Mouse (Mus musculus): Measurements from ENCODE around the gene Greb1.
A peak's percentile ranks its signal among the peaks of the same experiment; 100 is the strongest.
"Not testable (repeated sequence)": the region's sequence is repeated elsewhere in the genome, so short reads cannot be mapped to it uniquely, and the experiment has no call there.

The Greb1 gene

GRCm38 (mm10) chr12:16763649-16764422 lies 36.9 kb downstream of the Greb1 start:
- DNase-seq (ENCODE audit: low spot score in 2 of 2): no peak

DNA sequence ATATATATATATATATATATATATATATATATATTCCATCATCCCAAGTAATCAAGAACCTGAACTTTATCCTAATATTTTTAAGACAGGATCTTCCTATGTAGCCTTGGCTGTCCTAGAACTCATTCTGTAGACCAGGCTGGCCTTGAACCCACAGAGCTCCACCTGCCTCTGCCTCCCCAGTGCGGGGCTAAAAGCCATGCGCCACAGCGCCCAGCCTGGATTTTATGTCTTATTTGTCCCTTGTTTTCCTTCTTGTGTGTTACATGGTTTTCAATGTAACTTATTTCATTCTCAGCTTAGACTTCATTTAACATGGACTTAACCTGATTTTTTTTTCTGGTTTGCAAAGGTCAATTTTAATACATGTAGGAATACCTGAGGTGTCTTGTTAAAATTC lies 39.2 kb downstream of the Greb1 start:
- DNase-seq (ENCODE audit: low spot score in 2 of 2): no peak

DNA sequence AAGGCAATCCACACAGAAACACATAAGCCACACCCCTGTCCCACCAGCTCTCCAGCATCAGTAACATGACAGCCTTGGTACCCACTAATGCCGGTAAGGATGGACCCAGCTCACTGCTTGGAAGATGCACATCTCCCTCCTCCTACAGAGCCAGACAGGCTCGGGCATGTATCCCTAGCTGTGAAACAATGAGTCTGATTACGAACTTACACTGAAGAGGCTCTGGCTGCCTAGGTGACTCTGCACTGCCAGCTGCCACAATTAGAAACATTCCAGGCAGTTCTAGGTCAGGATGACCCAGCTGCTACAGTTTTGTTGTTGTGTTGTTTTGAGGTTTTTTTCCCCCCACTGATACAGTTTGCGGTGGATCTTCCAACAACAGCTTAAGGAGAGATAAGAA lies 40.4 kb downstream of the Greb1 start:
- no peak for DNase-seq (ENCODE audit: low spot score in 2 of 2)

DNA sequence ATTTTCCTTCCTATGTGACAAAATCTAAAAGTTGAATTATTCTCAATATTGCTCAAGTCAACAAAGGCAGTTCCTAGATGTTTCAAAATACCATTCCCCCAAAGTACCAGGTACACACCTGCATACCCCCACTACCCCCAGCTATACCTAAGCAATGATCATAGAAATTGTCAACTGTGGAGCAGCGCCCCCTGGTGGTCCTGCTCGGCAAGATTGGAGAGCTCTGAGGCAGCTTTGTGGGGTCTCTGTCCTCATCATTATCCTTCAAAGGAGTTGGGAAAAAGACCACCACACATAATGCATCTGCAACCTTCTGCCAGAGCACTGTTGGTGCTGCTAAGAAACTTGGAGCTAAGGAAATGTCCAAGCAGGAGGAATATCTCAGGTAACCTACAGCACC lies 46.4 kb downstream of the Greb1 start:
- DNase-seq (ENCODE audit: low spot score in 2 of 2): peak; percentile 41 to 54

GRCm38 (mm10) chr12:16753555-16753954 lies 47.1 kb downstream of the Greb1 start:
- DNase-seq (ENCODE audit: low spot score in 2 of 2): no peak

DNA sequence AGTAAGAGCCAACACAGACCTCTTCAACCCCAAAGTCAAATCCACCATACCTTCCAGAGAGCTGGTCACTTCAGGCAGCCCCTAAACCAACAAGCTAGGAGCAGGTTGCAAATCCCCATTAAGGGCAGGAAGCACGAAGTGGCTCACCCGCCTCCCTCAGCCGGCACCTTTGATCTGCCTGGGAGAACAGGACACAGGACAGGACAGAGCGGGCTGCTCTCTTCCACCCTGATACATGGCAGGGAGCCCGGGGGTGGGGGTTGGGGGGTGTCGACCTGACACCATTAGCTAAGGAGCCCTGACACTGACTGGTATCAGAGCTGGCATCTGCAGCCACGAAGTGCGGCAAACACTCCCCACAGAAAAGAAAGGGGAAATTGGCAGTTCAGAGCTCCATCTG lies 47.6 kb downstream of the Greb1 start:
- no peak for DNase-seq (ENCODE audit: low spot score in 2 of 2)

- no peak for DNase-seq (ENCODE audit: low spot score in 2 of 2)
Observed at GRCm38 (mm10) chr12:16752236-16752840, 48.3 kb downstream of the Greb1 start.

DNA sequence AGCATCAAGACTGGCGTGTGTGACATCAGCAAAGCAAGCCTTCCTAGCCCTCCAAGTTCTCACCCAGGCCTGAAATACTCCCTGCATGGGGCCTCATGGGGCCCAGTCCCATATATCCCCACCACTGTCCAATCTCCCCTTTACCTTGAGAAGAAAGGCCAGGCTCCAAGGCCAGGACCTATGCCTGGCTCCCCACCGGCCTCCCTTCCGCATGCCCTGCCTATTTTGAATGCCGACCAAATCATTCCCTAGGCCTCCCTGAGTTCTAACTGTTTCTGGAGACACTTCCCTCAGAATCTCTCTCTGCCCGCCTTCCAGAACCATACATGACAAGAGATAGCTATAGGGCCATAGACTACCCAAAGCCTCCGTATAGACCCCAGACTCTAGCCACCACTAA lies 49.1 kb downstream of the Greb1 start:
- DNase-seq (ENCODE audit: low spot score in 2 of 2): no peak

DNA sequence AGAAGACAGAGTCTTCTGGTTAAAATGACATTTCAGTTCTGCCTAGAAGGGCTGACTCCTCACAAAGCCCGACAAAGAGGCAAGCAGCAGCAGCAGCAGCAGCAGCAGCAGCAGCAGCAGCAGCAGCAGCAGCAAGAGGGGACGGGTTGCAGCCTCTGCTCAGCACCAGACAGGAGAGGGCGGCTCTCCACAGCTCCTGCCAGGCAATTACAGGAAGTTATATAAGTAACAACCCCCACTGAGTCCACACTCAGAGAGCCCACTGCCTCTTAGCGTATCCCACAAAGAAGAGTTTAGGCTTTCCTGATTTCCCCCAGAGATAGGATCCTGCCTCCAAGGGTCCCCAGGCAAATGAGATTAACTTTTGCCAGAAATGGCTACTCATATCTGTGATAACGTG lies 60.6 kb downstream of the Greb1 start:
- no peak for DNase-seq (ENCODE audit: low spot score in 2 of 2)

DNA sequence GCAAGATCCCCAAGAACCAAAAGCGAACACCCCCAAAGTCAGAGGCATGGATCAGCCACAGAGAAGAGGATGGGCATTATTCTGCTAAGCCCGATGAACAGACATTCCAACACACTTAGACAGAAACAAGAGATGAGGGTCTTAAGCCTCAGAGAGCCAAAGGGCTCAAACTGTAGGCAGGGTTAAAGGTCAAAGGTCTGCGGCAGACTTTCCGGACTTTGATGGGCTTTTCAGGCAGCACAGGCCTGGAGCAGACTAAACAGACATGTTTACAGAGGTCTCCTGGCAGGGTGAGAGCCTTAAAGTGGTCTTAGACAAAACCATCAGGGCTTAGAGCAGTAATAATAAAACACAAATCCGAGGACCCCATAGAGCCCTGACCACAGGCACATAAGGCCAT lies 63.4 kb downstream of the Greb1 start:
- DNase-seq (ENCODE audit: low spot score in 2 of 2): no peak

GRCm38 (mm10) chr12:16734698-16735097 lies 66.0 kb downstream of the Greb1 start:
- DNase-seq (ENCODE audit: low spot score in 2 of 2): no peak

DNA sequence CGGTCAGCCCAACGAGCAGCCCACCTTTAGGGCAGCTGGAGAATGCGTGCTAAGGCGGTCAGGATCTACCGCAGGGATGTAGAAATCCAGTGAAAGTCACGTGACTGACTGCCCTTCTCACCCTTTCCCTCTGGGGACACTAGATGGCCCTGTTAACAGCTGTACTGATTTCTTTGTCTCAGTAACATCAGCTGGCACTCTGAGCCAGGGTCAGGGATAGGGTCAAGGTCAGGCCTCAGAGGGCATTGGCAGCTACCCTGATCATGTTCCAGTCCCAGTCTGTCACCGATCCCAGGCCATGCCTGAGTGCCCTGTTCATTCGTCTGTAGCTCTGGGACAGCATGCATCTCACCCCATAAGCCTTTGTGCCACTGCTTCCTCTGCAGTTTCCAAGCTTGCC lies 66.7 kb downstream of the Greb1 start:
- DNase-seq (ENCODE audit: low spot score in 2 of 2): no peak

DNA sequence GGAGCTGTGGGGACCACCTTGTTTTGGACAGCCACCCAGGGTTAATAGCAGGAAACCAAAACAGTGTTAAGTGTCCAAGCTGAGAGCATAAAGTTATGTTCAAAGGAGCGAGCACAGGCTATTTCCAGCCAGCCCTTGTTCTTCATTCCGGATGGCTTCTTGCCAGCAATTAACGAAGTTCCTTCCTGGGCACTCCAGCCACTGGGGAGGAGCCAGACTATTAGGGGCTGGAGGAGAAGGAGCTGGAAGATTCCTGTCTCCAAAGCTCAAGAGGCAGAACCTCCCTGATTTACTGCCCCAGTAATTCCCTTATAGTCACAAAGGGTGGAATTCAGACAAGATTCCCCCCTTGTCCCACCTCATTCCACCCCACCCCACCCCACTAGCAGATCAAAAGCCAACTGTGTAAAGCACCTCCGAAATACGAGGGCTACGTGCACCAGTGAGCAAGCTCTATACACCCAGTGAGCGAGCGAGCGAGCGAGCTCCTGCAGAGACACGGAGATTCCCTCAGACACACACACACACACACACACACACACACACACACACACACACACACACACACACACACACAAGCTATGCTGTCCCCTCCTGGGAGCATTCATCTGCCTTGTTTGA lies 69.5 kb downstream of the Greb1 start:
- DNase-seq (ENCODE audit: low spot score in 2 of 2): peak in 1 of 2 experiments; percentile 20

DNA sequence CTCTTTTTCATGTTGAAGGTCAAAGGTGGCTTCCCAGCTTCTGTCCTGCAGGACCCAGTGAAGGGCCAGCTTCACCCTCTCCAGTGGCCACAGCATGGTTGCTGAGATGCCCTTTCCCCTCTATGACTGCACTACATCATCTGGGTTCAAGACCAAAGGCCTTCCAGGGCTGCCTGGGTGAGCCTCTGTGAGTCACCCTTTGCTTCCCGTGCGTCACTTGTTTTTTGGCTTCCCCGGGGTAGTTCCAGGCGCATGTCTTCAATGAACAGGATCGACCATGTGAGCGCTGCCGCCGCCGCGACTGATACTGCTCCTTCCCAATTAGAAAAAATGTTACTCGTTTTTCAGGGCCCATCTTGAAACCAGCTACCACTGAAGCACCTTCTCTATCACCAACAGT lies 70.5 kb downstream of the Greb1 start:
- DNase-seq (ENCODE audit: low spot score in 2 of 2): no peak

DNA sequence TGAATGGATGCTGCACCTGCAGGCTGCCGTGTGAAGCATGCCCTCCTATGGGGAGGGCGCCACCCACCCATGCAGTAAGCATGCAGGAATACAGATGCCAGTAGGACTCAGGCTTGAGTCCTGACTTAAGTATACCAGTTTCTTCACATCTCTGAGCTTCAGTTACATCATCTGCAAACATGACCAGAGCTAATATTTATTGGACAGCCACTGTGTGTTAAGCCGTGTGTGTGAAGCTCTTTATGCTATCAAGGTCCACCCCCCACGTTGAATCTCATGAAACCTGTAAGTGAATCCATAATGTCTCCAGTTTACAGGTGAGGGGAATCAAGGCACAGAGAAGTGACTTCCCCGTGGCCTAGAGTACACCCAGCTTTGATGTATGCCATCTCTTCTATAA lies 72.5 kb downstream of the Greb1 start:
- DNase-seq (ENCODE audit: low spot score in 2 of 2): no peak

DNA sequence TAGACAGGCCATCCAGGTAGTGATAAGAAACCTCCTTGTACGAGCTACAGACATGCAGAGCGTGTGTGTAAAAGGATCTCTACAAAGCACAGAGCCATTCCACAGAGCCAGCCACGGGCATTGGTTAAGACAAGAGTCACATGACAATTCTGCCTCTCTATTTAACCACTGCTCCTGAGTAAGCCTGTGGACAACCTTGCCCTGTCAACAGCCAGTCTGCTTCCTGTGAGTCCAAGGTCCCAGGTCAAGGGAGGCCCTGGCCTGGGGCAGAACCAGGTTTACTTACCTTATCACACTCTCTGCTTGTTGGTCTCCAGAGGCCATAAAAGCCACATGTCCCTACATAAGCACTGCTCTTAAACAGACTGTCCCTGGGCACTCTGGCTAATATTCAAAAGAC lies 74.5 kb downstream of the Greb1 start:
- no peak for DNase-seq (ENCODE audit: low spot score in 2 of 2)

GRCm38 (mm10) chr12:16723601-16724000 lies 77.1 kb downstream of the Greb1 start:
- DNase-seq (ENCODE audit: low spot score in 2 of 2): no peak

DNA sequence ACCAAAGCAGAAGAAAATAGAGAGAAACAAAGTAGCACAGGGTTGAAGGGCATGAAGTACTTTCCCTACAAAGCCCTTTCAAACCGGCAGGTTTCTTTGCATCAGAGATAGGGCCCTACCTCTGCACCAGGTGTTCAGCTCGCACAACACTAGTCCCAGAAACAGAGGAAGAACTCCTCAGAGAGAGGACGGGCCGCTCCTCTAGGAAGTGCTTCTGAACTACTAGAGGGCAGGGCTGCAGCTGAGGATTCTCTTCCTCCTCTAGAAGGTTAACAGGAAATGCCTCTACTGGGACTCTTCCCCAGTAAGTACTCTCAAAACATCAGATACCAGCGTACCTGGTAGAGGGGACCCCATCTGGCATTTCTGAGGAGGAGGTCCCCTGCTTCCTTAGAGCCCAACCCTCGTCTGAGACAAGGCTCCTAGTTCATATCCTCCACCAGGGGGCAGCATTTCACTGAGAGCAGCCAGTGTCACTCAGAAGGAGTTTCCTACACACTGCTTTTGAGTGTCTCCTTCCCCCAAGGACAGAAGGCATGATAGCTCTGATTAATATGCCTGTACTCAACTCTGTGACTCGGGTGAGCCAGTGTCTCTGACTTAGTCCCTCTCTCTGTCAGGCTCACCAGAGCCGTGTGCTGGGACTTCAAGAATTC lies 81.9 kb downstream of the Greb1 start:
- peak; percentile 39 to 56 for DNase-seq (ENCODE audit: low spot score in 2 of 2)

DNA sequence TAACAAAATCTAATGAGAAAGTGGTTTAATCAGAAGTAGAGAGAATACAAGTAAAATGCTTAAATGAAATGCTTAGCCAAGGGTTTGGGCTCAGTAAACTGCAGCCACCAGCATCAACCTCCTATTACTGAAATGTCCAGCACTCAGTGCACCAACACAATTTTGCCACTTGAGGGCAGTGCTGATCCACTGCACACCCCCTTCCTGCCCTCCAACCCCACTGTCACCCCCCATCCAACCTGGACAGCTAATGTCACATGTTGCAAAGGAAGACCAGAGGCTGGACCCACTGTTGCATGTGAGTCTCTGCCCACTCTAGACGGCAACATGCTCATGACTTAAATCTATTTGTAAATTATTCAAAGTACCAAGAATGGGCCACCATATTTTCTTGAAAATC lies 83.0 kb downstream of the Greb1 start:
- peak; percentile 20 to 27 for DNase-seq (ENCODE audit: low spot score in 2 of 2)

GRCm38 (mm10) chr12:16714616-16715015 lies 86.1 kb downstream of the Greb1 start:
- no peak for DNase-seq (ENCODE audit: low spot score in 2 of 2)

- no peak for DNase-seq (ENCODE audit: low spot score in 2 of 2)
Observed at GRCm38 (mm10) chr12:16698691-16699090, 102.0 kb downstream of the Greb1 start.

DNA sequence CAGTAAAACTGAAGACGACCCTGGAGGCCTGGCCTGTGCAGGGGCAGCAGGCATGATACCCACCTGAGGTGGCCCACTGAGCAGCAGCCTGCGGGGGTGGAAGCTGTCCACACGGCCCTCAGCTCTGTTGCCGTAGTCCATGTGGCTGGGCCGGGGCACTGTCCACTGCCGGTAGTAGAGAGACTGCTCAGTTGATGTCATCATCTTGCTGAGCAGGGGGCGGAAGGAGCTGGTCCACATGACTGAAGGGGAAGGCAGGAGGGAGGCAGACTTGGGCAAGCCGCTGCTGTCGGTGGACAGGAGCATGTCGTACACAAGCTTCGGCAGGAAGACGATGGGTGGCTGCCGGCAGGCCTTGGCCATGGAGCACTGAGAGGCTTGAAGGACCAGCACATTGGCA lies 104.5 kb downstream of the Greb1 start:
- no peak for DNase-seq (ENCODE audit: low spot score in 2 of 2)

- not testable (repeated sequence) for DNase-seq (ENCODE audit: low spot score in 2 of 2)
Observed at GRCm38 (mm10) chr12:16695252-16695651, 105.4 kb downstream of the Greb1 start.
